Mouse (Mus musculus): ENCODE results near the gene Mrpl49. TPM values are rescaled to one million over a fixed set of nuclear protein-coding genes. Genes with fewer than 3 reads are reported as not detected.
A peak's percentile ranks its signal among the peaks of the same experiment; 100 is the strongest.

The Mrpl49 gene
- polyA plus RNA-seq, 1 experiment from 2014 or later = 80.2 TPM

DNA sequence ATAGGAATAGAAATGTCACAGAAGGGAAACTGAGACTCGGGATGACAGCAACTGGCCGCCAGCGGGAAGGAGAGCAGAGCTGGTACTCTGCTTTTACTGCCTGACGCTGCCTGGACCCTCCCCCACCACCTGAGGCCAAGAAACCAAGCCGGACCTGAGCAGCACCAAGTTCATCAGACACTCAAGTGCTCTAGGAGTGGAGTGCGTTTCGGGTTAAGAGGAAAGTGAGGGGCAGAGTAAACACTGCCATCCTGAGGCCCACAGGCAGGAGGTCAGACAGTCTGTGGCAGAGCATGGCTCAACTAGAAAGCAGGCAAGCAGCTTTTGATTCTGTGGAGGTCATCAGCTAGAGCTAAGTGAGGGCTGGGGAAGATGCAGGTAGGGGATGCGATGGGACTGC is 34.5 kb downstream of the Mrpl49 start:
- no peaks in the 10 kb centered on the region for H3K36me3 ChIP-seq (ENCODE audit: insufficient read depth)
- peak; percentile 17 for DNase-seq
- H3K27me3 ChIP-seq (ENCODE audit: insufficient read depth, low read length) = no peaks in the 10 kb centered on the region
- no peaks in the 10 kb centered on the region for H3K4me1 ChIP-seq (ENCODE audit: insufficient read depth)
- no peaks in the 10 kb centered on the region for H3K9me3 ChIP-seq (ENCODE audit: low read depth, low read length)
- WGBS = 38% methylated on average over 8 of the region's 8 CpGs
- 0 out of 2 replicates have a peak overlapping the region, but pooled peaks have one; percentile 3 for H3K4me2 ChIP-seq
- no peak overlapping the region for H3K9ac ChIP-seq
- peak overlapping the region; percentile 36; the same call in 1 of the 2 replicates for H3K27ac ChIP-seq (ENCODE audit: low read depth)
- TF ChIP-seq CTCF (IDR thresholded peaks at IDR 0.05; ENCODE audit: low read depth) = no peak
- H3K4me3 ChIP-seq (ENCODE audit: low read depth, low read length) = no peak overlapping the region
- ATAC-seq (ENCODE audit: insufficient read depth) = no peak

DNA sequence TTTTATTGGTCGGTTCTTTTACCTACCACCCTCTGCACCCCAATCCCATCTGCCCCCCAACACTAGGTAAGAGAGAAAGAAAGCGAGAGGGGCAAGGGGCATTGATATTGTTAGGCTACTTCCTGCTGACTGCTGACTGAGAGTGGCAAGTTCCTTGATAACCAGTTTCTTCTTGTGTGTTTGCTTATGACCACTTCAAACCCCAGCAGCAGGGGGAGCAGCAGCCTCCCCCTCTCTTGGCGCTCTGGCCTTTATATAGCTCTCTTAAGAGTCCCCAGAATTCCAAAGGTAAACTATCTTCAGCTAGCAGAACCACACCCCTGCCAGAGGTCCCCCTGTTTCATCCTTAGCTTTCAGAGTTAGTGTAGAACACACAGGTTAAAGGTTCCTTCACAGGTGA is 37.3 kb downstream of the Mrpl49 start:
- Histone ChIP-seq H3K9me3 (ENCODE audit: low read depth, low read length) (no peaks in the 10 kb centered on the region), H3K27ac (ENCODE audit: low read depth) (no peak overlapping the region), H3K36me3 (ENCODE audit: insufficient read depth) (no peaks in the 10 kb centered on the region), H3K4me1 (ENCODE audit: insufficient read depth) (no peaks in the 10 kb centered on the region), H3K4me2 (no peak overlapping the region), H3K27me3 (ENCODE audit: insufficient read depth, low read length) (no peaks in the 10 kb centered on the region), H3K9ac (no peak overlapping the region), H3K4me3 (ENCODE audit: low read depth, low read length) (no peak overlapping the region)
- 43% methylated on average over 3 of the region's 3 CpGs for WGBS
- ATAC-seq (ENCODE audit: insufficient read depth) (no peak), DNase-seq (no peak)
- TF ChIP-seq CTCF (IDR thresholded peaks at IDR 0.05; ENCODE audit: low read depth) = 0 out of 2 replicates have a peak, but pooled peaks have one; percentile 18

DNA sequence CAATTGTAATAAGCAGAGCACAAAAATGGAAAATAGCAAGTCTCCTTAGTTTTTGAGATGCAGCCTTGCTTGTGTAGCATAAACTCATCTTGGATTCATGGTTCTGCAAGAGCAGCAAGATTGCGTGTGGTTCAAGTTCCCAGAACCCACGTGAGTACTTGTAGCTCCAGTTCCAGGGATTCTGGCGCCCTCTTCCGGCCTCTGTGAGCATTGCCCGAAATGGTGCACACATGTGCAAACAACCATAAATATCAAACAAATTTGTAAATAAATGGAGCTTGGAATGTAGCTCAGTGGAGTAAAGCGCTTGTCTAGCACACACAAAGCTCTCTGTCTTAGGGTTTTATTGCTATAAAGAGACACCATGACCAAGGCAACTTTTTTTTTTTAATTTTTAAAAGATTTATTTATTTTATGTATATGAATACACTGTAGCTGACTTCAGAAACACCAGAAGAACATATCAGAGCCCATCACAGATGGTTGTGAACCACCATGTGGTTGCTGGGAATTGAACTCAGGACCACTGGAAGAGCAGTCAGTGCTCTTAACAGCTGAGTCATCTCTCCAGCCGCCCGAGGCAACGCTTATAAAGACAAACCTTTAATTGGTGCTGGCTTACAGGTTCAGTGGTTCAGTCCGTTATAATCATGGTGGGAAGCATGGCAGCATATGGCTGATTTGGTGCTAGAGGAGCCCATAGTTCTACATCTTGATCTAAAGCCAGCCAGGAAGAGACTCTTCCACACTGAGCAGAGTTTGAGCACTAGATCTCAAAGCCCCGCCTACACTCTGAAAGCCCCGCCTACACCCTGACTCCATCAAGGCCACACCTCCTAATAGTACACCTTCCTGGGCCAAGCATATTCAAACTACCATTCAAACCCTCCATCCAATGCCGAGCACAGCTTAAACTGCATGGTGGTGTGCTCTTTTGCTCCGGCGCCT is 39.2 kb downstream of the Mrpl49 start:
- no peaks in the 10 kb centered on the region for H3K9me3 ChIP-seq (ENCODE audit: low read depth, low read length)
- no peaks in the 10 kb centered on the region for H3K36me3 ChIP-seq (ENCODE audit: insufficient read depth)
- H3K4me2 ChIP-seq = no peak overlapping the region
- TF ChIP-seq CTCF (IDR thresholded peaks at IDR 0.05; ENCODE audit: low read depth) = peak; percentile 88
- no peaks in the 10 kb centered on the region for H3K4me1 ChIP-seq (ENCODE audit: insufficient read depth)
- H3K4me3 ChIP-seq (ENCODE audit: low read depth, low read length) = no peak overlapping the region
- no peaks in the 10 kb centered on the region for H3K27me3 ChIP-seq (ENCODE audit: insufficient read depth, low read length)
- ATAC-seq (ENCODE audit: insufficient read depth) = no peak
- peak; percentile 96 for DNase-seq
- no peak overlapping the region for H3K9ac ChIP-seq
- H3K27ac ChIP-seq (ENCODE audit: low read depth) = no peak overlapping the region
- WGBS = 28% methylated on average over 15 of the region's 15 CpGs

DNA sequence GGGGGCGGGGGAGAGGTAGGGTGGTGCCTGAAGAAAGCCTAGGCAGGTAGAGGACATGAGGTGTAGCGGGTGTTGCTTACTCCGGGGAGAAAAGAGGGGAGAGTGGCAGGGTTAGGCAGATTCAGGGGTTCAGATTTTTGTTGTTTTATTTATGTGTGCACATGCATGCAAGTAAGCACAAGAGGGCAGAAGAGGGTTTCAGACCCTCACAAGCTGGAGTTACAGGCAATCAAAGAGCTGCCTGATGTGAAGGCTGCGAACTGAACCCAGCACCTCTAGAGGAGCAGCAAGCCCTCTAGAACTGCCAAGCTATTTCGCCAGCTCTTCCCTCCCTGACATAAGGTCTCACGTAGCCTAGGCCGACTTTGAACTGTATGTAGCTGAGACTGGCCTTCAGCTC is 41.1 kb downstream of the Mrpl49 start:
- 49% methylated on average over 7 of the region's 7 CpGs for WGBS
- no peaks in the 10 kb centered on the region for H3K9me3 ChIP-seq (ENCODE audit: low read depth, low read length)
- H3K27ac ChIP-seq (ENCODE audit: low read depth) = no peak overlapping the region
- DNase-seq = peak; percentile 41
- no peaks in the 10 kb centered on the region for H3K27me3 ChIP-seq (ENCODE audit: insufficient read depth, low read length)
- TF ChIP-seq CTCF (IDR thresholded peaks at IDR 0.05; ENCODE audit: low read depth) = 0 out of 2 replicates have a peak, but pooled peaks have one; percentile 20
- H3K4me2 ChIP-seq = no peak overlapping the region
- no peak for ATAC-seq (ENCODE audit: insufficient read depth)
- H3K4me3 ChIP-seq (ENCODE audit: low read depth, low read length) = no peak overlapping the region
- H3K36me3 ChIP-seq (ENCODE audit: insufficient read depth) = no peaks in the 10 kb centered on the region
- no peak overlapping the region for H3K9ac ChIP-seq
- no peaks in the 10 kb centered on the region for H3K4me1 ChIP-seq (ENCODE audit: insufficient read depth)

DNA sequence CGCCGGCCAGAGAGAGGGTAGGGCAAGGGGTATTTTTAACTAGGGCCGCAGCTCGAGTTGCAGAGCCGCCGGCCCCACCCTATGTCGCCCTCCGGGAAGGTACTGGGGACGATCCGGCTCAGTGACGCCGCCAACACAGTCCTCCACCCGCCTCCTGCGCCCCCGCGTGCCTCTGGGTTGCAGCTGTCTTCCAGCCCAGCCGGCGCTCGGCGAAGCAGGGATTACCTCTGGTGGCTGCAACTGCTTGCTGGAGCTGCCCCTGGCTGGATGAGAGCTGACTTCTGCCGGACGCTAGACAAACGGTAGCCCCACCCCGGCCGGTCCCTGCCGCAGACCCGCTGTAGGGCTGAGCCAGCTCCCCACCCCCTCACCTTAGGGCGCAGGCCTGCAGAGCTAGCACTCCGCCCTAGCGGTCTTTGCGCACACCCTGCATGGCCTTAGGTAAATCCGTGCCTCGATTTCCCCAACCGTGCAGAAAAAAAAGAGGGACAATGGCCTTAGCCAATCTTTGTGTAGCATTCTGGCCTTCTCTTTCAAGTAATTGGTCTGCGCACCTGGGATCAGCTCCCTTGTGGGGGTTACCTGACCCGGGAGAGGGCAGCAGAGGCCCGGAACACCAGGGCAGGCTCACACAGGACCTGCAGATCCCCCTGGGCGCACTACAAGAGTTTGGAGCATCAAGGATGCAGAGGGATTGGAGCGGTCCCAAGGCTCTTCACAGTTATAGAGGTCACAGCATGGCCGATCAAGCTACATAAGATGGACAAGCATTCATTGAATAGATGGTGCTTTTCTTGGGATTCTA is 41.9 kb downstream of the Mrpl49 start, which contains the start of gene Capn1:
Gene Capn1 (minus strand): TSS at position 387 of the 805 bp plus-strand sequence.
- Histone ChIP-seq H3K4me2 (peak within 1 kb of the TSS; percentile 88), H3K4me3 (ENCODE audit: low read depth, low read length) (peak within 1 kb of the TSS; percentile 55), H3K9ac (peak within 1 kb of the TSS; percentile 62), H3K4me1 (ENCODE audit: insufficient read depth) (no peaks in the 10 kb centered on the region), H3K27ac (ENCODE audit: low read depth) (peak within 1 kb of the TSS; percentile 58; the same call in 1 of the 2 replicates), H3K27me3 (ENCODE audit: insufficient read depth, low read length) (no peaks in the 10 kb centered on the region), H3K36me3 (ENCODE audit: insufficient read depth) (no peaks in the 10 kb centered on the region), H3K9me3 (ENCODE audit: low read depth, low read length) (no peaks in the 10 kb centered on the region)
- peak; percentile 81 for DNase-seq
- 3% methylated on average over 40 of the region's 40 CpGs for WGBS
- TF ChIP-seq CTCF (IDR thresholded peaks at IDR 0.05; ENCODE audit: low read depth) = peak; percentile 34
- ATAC-seq (ENCODE audit: insufficient read depth) = peak; percentile 80

DNA sequence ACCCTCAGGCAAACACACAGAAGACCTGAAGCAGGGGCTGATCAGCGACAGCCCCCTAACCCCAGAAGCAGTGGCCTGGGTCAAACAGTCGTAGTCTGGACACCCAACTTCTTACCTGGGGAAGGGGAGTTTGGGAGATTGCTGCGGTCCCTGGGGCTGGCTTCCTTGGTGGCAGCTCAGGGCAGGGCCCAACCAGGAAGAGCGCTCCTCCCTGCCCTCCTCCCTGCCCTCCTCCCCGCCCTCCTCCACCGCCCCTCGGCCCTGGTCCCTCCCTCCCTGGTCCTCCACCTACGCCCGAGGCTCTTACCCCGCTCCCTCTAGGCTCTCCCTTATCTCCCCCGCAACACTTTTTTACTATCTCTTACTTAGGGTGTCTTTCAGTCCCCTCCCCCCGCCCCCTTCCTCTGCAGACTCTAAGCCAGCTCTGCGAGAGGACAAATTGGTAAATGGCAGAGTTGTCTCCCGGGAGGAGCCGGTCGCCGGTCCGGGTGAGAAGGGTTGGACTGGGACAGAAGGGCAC is 42.5 kb downstream of the Mrpl49 start:
- peak; percentile 86 for ATAC-seq (ENCODE audit: insufficient read depth)
- H3K9me3 ChIP-seq (ENCODE audit: low read depth, low read length) = no peaks in the 10 kb centered on the region
- H3K9ac ChIP-seq = peak overlapping the region; percentile 62
- H3K27me3 ChIP-seq (ENCODE audit: insufficient read depth, low read length) = no peaks in the 10 kb centered on the region
- no peaks in the 10 kb centered on the region for H3K4me1 ChIP-seq (ENCODE audit: insufficient read depth)
- peak overlapping the region; percentile 58; the same call in 1 of the 2 replicates for H3K27ac ChIP-seq (ENCODE audit: low read depth)
- H3K4me2 ChIP-seq = peak overlapping the region; percentile 88
- no peak for TF ChIP-seq CTCF (IDR thresholded peaks at IDR 0.05; ENCODE audit: low read depth)
- WGBS = 2% methylated on average over 17 of the region's 18 CpGs
- no peaks in the 10 kb centered on the region for H3K36me3 ChIP-seq (ENCODE audit: insufficient read depth)
- H3K4me3 ChIP-seq (ENCODE audit: low read depth, low read length) = peak overlapping the region; percentile 55
- DNase-seq = peak; percentile 55
